Mouse (Mus musculus) urinary bladder, postnatal 10 days (tissue): ENCODE results near the gene Rpl28.

Experiments used
- DNase-seq: peaks from one replicate; pipeline ENCODE4 v3.0.0; 2022; ENCODE audit warnings: low spot score

Gene Rpl28

GRCm38 (mm10) chr7:4792278-4793212, at the start of gene Rpl28:
Gene Rpl28 (plus strand): TSS chr7:4792874.
- DNase-seq = peak; percentile 84

GRCm38 (mm10) chr7:4743354-4743753, 49.3 kb upstream of the Rpl28 start:
- no peak for DNase-seq

GRCm38 (mm10) chr7:4744886-4745285, 47.8 kb upstream of the Rpl28 start:
- DNase-seq = no peak

- no peak for DNase-seq
Measured at GRCm38 (mm10) chr7:4746326-4746980, 46.2 kb upstream of the Rpl28 start.

GRCm38 (mm10) chr7:4747156-4747899, 45.3 kb upstream of the Rpl28 start:
- no peak for DNase-seq

GRCm38 (mm10) chr7:4748321-4748720, 44.4 kb upstream of the Rpl28 start:
- DNase-seq = no peak

GRCm38 (mm10) chr7:4749169-4749568, 43.5 kb upstream of the Rpl28 start:
- DNase-seq = no peak

- no peak for DNase-seq
Measured at GRCm38 (mm10) chr7:4751971-4752820, 40.5 kb upstream of the Rpl28 start.

GRCm38 (mm10) chr7:4752821-4753570, 39.7 kb upstream of the Rpl28 start, which contains the start of gene Cox6b2:
Gene Cox6b2 (minus strand): TSS chr7:4753094.
- DNase-seq = no peak

- no peak for DNase-seq
Measured at GRCm38 (mm10) chr7:4759670-4760069, 33.0 kb upstream of the Rpl28 start.

GRCm38 (mm10) chr7:4764946-4765710, 27.5 kb upstream of the Rpl28 start:
- no peak for DNase-seq

- no peak for DNase-seq
Measured at GRCm38 (mm10) chr7:4771202-4771601, 21.5 kb upstream of the Rpl28 start, which contains the start of gene Fam71e2. Gene Fam71e2 (minus strand): TSS chr7:4771302.

GRCm38 (mm10) chr7:4776131-4776530, 16.5 kb upstream of the Rpl28 start:
- DNase-seq = no peak

- DNase-seq = no peak
Measured at GRCm38 (mm10) chr7:4776861-4777830, 15.5 kb upstream of the Rpl28 start.

GRCm38 (mm10) chr7:4777851-4778637, 14.6 kb upstream of the Rpl28 start:
- DNase-seq = no peak

- no peak for DNase-seq
Measured at GRCm38 (mm10) chr7:4779921-4780320, 12.8 kb upstream of the Rpl28 start.

- DNase-seq = no peak
Measured at GRCm38 (mm10) chr7:4782130-4782529, 10.5 kb upstream of the Rpl28 start.

GRCm38 (mm10) chr7:4782759-4783158, 9.9 kb upstream of the Rpl28 start, which contains the start of the genes Il11 and Tmem190:
Gene Il11 (minus strand): TSS chr7:4782859.
Gene Tmem190 (plus strand): TSS chr7:4782937.
- no peak for DNase-seq
